Mouse (Mus musculus) B cell, adult 2 months (primary cell): Measurements from ENCODE around the gene Gm28490.
"Not testable (repeated sequence)": the region's sequence is repeated elsewhere in the genome, so short reads cannot be mapped to it uniquely, and the experiment has no call there.

Source experiments
- DNase-seq, 2 experiments: peaks; one replicate each; pipeline ENCODE4 v3.0.0; 2022

Gm28490 gene

DNA sequence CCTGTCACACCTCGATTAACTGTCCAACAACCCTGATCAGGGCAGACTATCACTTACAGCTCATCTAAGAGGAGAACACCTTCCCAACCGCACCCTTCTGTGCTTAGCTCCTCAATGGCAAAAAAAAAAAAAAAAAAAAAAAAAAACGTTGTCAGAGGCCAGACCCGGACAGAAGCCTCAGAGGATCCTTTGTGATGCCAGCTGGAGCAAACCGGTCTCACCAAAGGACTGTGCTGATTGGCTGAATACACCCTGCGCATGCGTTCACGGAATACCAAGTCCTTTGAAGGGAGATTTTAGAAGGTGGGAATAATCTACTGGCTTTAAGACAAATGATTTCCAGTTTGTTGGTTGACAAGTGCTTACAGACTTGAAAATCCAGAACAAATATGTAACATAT is at the start of gene Gm28490:
Gene Gm28490 (minus strand): TSS at position 101 of the 400 bp plus-strand sequence.
- DNase-seq = not testable (repeated sequence)
